ENCODE assay signal across 22 mouse cellular contexts in genomic region chr16:48626186-48626585, GRCm38 (mm10).
A peak's percentile ranks its signal among the peaks of the same experiment; 100 is the strongest.
DNase-seq lines count a peak whose midpoint lies in the region; ATAC-seq and TF ChIP-seq lines count a peak whose summit lies in the region.
"Had no signal": no experiment of that assay in that cellular context is flagged by ENCODE, and none has a peak within 500 bp of the region (broad histone marks: within the 10 kb centered on the region; RNA-seq: fewer than 3 reads in every experiment).

No protein-coding gene starts in this region.

- H3K4me1 ChIP-seq in limb, embryonic 14.5 days (ENCODE audit: control insufficient read depth, insufficient read depth, low read length): no peaks in the 10 kb centered on the region
- H3K4me1 ChIP-seq: embryonic facial prominence, embryonic 12.5 days; forebrain, embryonic 12.5 days; heart, embryonic 13.5 days; hindbrain, embryonic 15.5 days had no signal

- no peaks in the 10 kb centered on the region for H3K9me3 ChIP-seq in limb, embryonic 14.5 days (ENCODE audit: control insufficient read depth, low read length)
- H3K9me3 ChIP-seq: embryonic facial prominence, embryonic 12.5 days; forebrain, embryonic 12.5 days; heart, embryonic 13.5 days; hindbrain, embryonic 15.5 days had no signal

- intact Hi-C loops in left cerebral cortex, postnatal 4 days (cut with DNase I): no loop called here
- intact Hi-C loops in left cerebral cortex, postnatal 25 days (cut with DNase I): no loop called here

- no peak overlapping the region for H3K4me3 ChIP-seq in limb, embryonic 14.5 days (replicated peaks; ENCODE audit: low read length)
- H3K4me3 ChIP-seq: embryonic facial prominence, embryonic 12.5 days; forebrain, embryonic 12.5 days; heart, embryonic 13.5 days; hindbrain, embryonic 15.5 days had no signal

- 51% methylated on average over 3 of the region's 3 CpGs for WGBS in limb, embryonic 14.5 days

- no peaks in the 10 kb centered on the region for H3K36me3 ChIP-seq in limb, embryonic 14.5 days (ENCODE audit: control insufficient read depth, insufficient read depth, low read length)
- H3K36me3 ChIP-seq: embryonic facial prominence, embryonic 12.5 days; forebrain, embryonic 12.5 days; heart, embryonic 13.5 days; hindbrain, embryonic 15.5 days had no signal

- no peak overlapping the region for H3K9ac ChIP-seq in limb, embryonic 14.5 days (ENCODE audit: low read depth, low read length, severe bottlenecking)
- H3K9ac ChIP-seq: embryonic facial prominence, embryonic 12.5 days; forebrain, embryonic 12.5 days; heart, embryonic 13.5 days; hindbrain, embryonic 15.5 days had no signal

- peak; percentile 6; the same call in 1 of the 2 replicates for ATAC-seq in limb, embryonic 14.5 days (ENCODE audit: low FRiP score, low read depth)
- ATAC-seq: activated CD4-positive, CD25-positive, alpha-beta regulatory T cell, adult 4 months; Patski had no signal

- no peak overlapping the region for H3K27ac ChIP-seq in limb, embryonic 14.5 days (replicated peaks; ENCODE audit: low read depth, low read length)
- H3K27ac ChIP-seq: embryonic facial prominence, embryonic 12.5 days; forebrain, embryonic 12.5 days; heart, embryonic 13.5 days; hindbrain, embryonic 15.5 days had no signal

- TF ChIP-seq POLR2A in limb, embryonic 14.5 days (IDR thresholded peaks at IDR 0.05; ENCODE audit: borderline replicate concordance, extremely low read depth, insufficient read depth, insufficient read length): no peak

- H3K4me2 ChIP-seq in limb, embryonic 14.5 days (replicated peaks; ENCODE audit: low read depth, low read length, severe bottlenecking): no peak overlapping the region
- H3K4me2 ChIP-seq: embryonic facial prominence, embryonic 12.5 days; forebrain, embryonic 12.5 days; heart, embryonic 13.5 days; hindbrain, embryonic 15.5 days had no signal

- DNase-seq in cerebellum, postnatal 10 days: peak; percentile 31 to 49
- no peak for DNase-seq in cerebellum, postnatal 25 days
- peak; percentile 22 for DNase-seq in left cerebral cortex, postnatal 4 days
- no peak for DNase-seq in left cerebral cortex, postnatal 25 days (ENCODE audit: low spot score in 2 of 2)
- peak; percentile 51 for DNase-seq in lung, postnatal 36 days
- DNase-seq in lung, postnatal 25 days (ENCODE audit: low spot score): no peak
- DNase-seq in limb, embryonic 14.5 days (ENCODE audit: low spot score): peak; percentile 21
- DNase-seq in adrenal gland, adult (ENCODE audit: inconsistent age in 2 of 2, low spot score in 1 of 2): no peak
- DNase-seq: adrenal gland, adult 2 months; adrenal gland, postnatal 25 days; cerebellum, adult 11 months; cerebellum, adult 8-10 months; embryo, embryonic 11 days; gastrocnemius, postnatal 36 days; heart, adult 11 months; heart, postnatal 36 days had no signal

- H3K27me3 ChIP-seq in limb, embryonic 14.5 days (ENCODE audit: control insufficient read depth, insufficient read depth, low read length): no peaks in the 10 kb centered on the region
- H3K27me3 ChIP-seq: embryonic facial prominence, embryonic 12.5 days; forebrain, embryonic 12.5 days; heart, embryonic 13.5 days; hindbrain, embryonic 15.5 days; Patski had no signal

Comparison
In these comparisons a context has a peak if more than half of its experiments do, and no peak if none do; other contexts are left out.
1. DNase-seq: peak in cerebellum, postnatal 10 days (2 of 2), left cerebral cortex, postnatal 4 days (single experiment), lung, postnatal 36 days (single experiment) and limb, embryonic 14.5 days (single experiment); none in cerebellum, postnatal 25 days (0 of 2), left cerebral cortex, postnatal 25 days (0 of 2), lung, postnatal 25 days (single experiment) and adrenal gland, adult (0 of 2).